Mouse (Mus musculus) frontal cortex, adult (tissue): ENCODE measurements around the gene Tshz3.
A peak's percentile ranks its signal among the peaks of the same experiment; 100 is the strongest.

Experiments used
- ATAC-seq: cut with Nextera tagmentation; 2 replicates; pipeline ENCODE4 v1.9.2; 2017; ENCODE audit warnings: mild to moderate bottlenecking, moderate library complexity, mixed read lengths; ENCODE audit not compliant: low TSS enrichment

Tshz3 gene

DNA sequence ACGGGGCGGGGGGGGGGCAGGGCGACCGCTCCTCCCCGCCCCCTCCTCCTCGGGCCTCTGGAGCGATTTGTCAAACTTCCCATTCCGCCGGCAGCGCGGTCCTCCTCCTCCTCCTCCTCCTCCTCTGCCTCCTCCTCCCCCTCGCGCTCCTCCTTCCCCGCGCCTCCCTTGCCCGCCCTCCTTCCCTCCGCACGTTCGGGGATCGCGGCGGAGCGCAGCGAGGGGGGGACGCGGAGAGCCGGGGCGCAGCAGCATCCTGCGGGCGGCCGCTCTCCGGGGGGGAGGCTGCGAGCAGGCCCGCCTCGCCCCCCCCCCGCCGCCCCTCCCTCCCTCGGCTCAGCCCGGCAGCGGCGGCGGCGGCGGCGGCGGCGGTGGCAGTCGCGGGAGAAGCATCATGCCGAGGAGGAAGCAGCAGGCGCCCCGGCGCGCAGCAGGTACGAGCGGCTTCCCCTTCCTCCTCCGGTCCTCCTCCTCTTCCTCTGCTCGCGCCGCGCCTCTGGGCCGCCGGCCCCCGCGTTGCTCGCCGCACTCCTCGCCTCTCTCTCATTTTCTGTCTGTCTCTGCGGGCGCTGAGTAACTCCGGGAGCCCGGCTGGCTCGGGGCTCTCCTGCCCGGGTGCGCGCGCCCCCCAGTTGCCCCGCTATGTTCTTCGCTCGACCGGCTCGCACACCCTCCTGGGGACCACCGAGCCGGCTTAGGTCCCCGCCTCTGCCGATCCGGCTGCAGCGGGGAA lies at the start of gene Tshz3:
Tshz3 (plus strand) TSS at position 263 of the 733 bp plus-strand sequence.
- peak; percentile 24; the same call in 1 of the 2 replicates for ATAC-seq

DNA sequence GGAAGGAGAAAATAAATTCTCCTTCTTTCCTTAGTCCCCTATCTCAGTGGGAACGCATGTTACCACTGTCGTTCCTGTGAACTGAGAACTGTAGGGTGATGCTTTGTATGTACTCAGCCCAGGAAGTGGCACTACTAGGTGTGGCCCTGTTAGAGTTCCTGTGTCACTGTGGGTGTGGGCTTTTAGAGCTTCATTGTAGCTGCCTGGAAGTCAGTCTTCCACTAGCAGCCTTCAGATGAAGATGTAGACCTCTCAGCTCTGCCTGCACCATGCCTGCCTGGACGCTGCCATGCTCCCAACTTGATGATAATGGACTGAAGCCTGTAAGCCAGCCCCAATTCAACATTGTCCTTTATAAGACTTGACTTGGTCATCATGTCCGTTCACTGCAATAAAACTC lies 42.0 kb upstream of the Tshz3 start:
- no peak for ATAC-seq

DNA sequence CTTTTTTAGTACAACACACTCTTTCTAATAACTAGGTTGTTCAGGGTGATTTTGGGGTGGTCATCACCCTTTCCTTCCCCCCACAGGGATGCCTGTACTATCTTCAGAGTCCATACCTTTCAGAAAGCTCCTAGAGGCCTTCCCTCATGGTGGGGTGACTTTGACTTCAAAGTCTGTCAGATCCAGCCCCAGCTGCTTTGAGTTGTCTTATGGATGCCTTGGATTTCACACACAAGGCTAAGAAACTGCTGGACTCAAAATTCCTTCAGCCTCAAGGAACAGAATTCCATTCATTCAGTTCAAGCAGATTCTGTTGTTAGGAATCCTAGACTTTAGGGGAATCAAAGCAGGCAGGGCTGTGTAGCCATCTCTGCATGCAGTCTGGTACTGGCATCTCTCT lies 41.5 kb upstream of the Tshz3 start:
- no peak for ATAC-seq

DNA sequence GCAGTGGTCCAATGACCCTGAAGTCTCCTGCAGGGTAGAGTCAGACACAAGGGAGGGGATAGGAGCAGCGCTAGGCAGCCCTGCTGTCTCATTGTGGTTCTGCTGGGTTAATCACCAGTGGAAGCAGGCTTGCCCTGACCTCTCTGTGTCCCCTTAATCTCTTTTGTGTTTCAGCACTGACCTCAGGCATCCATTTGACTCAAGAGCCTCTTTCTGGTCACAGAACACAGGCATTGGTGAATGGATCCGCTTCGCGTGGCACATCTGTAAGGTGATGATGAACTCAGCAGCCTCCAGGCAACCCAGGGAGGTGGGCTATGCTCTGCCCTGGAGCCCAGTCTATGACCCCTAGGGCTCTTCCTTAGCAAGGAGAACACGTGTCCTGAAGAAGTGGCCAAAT lies 39.6 kb upstream of the Tshz3 start:
- no peak for ATAC-seq

DNA sequence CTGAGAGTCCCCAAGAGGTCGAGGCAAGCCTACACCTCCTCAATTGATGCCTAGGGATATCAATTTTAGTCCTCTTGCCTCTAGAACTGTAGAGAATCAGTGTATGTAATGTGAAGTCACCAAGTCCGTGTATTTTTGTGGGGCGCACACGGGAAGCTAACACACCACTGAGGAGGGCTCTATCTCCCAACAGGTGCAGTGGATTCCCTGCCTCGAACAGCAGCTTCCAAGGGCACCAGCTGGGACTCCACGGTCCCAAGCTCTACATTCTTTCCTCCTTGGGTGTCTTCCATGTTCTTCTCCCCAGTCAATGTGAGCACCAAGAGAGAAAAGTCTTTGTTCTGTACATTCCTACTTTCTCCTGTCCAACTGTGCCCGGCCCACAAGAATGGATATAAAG lies 38.7 kb upstream of the Tshz3 start:
- no peak for ATAC-seq

DNA sequence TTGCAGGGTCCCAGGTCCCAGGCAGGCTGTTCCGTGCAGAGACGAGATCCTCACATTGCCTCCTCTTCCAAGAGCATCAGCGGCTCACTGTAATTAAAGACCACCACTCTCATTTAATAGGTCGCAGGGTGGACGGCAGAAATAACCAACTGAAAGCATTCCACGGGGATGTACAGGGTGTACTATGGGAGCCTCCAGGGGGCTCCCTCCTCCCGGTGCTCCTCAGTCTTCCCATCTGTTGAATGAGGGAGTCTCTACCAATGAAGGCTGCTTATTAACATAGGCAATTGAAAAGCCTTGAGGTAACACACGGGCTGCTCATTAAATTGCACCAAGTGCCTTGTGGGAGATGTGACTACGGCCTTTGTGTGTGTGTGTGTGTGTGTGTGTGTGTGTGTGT lies 37.3 kb upstream of the Tshz3 start:
- no peak for ATAC-seq

DNA sequence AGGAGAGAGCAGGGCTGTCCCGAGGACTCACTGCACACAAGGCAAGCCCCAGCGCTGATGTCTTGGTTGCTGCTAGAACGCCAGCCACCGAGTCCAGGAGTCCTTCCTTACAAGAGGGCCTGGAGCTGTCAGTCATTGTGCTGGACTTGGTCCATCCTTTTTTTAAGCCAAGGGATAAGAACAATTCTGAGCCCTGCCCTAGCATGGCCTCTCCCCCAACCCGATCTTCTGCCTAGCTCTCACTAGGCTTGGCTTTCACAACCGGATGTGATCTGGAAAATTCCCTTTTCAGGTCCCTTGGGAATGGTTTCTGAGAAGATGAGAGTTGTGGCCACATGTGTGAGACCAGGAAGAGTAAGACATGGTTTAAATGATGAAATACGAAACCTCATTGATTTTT lies 34.5 kb upstream of the Tshz3 start:
- ATAC-seq: no peak

DNA sequence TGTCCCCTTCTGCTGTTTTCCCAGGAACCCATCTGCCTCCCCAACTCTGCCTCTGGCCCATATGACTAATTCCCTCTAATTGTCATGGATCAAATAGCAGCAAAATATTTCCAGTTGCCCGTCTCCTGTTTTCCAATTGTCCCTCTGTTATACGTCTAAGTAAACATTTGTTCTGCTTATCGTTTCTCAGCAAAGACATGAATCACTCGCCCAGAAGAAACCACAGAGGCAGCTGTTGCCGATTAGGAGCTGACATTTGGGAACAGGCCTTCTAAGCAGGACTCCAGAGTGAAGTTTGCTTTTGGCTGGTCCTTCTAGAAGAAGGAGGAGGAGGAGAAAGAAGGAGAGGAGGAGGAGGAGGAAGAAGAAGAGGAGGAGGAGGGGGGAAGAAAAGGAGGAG lies 30.2 kb upstream of the Tshz3 start:
- no peak for ATAC-seq

DNA sequence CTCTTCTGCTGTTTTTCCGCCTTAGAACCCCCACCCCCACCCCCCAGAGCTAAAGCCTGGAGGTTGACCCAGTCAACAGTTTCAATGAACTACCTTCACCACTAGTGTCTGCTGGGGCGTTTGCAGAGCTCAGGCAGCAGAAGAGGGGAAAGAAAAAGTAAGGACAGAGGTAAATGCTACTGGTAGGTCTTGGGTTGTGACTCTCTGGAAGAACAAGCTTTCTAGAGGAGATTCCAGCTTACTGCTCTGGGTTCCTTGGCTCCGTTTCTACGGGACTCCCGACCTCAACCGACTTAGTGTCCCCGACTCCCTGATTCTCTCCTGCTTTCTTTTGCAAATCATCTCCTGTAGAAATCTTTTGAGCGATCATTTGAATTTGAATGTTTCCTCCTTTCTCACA lies 19.9 kb upstream of the Tshz3 start:
- ATAC-seq: no peak

DNA sequence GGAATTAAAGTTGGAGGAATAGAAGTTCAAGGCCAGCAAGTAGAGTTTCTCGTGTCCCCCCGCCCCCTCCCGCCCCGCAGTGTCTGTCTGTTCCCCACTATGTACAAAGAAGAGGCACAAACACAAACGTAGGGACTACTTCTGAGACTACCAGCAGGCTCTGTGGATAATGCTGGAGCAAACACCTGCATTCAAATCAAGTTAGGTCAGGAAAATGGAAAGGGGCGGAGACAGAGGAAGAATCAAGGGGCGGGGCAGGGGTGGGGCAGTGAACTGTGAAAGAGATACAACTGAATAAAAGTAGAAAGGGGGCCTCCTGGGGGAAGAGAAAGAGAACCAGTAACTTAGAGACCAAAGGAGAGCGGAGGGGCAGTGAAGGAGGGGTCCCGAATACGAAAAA lies 19.4 kb upstream of the Tshz3 start:
- no peak for ATAC-seq

DNA sequence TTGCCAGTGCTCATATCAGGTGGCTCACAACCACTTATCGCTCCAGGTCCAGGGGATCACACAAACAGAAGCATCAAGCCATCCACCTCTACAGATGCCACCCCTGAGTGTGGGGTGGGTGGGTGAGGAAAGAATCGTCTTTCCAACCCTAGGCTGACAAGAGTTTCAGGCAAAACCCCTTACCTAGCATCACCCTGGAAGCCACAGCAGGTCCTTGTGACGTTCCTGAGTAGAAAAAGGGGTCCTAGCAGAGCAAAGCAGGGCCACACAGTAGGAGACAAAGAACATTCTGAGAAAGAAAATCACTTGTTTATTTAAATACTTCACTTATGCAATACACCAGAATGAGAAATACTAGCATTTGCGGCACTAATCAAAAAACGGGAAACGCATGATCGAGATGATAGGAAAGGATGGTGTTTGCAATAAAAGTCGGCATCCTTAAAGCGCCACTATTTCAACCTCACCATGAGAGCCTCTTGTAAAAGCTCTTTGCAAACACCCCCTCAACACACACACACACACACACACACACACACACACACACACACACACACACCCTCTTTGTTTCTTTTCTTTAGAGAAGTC lies 18.8 kb upstream of the Tshz3 start:
- ATAC-seq: no peak

DNA sequence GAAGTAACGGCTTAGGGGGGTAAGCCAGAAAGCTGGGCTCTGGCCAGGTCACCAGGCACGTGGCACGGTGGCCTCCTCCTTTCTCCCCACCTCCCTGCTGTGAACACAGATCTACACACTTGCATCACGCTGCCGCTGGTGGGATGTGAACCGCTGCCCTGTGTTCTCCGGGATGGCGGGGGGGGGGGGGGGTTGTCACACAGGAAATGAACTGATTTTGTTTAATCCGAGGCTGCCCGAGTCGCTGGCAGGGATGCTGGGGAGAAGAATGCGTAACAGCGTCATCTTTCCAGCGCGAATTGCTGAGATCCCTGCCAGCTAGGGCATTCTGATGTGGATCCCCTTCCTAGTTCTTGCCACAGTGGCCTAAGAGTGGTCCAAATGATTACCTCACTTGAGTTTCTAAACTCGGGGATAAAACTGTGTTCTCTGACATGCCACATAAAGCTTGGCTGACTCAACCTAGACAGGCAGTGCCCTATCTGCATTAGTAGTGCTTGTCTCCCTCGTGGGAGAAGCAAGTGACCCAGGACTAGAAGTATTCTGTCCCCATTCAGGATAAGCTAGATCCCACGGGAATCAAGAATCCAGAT lies 18.0 kb upstream of the Tshz3 start:
- ATAC-seq: peak; percentile 44; the same call in 1 of the 2 replicates

DNA sequence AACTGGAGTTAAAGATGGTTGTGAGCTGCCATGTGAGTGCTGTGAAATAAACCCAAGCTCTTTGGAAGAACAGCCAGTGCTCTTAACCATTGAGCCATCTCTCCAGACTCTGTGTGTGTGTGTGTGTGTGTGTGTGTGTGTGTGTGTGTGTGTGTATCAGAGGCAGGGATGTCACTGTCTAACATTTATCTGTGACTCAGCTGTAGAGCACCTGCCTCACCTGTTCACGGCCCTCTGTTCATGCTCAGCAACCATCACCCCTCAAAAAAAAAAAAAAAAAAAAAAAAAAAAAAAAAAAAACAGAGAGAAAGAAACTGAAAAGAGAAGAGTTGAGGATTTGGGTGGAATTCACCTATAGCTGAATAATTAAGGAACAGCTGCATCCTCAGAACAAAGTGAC lies 10.4 kb upstream of the Tshz3 start:
- ATAC-seq: no peak

DNA sequence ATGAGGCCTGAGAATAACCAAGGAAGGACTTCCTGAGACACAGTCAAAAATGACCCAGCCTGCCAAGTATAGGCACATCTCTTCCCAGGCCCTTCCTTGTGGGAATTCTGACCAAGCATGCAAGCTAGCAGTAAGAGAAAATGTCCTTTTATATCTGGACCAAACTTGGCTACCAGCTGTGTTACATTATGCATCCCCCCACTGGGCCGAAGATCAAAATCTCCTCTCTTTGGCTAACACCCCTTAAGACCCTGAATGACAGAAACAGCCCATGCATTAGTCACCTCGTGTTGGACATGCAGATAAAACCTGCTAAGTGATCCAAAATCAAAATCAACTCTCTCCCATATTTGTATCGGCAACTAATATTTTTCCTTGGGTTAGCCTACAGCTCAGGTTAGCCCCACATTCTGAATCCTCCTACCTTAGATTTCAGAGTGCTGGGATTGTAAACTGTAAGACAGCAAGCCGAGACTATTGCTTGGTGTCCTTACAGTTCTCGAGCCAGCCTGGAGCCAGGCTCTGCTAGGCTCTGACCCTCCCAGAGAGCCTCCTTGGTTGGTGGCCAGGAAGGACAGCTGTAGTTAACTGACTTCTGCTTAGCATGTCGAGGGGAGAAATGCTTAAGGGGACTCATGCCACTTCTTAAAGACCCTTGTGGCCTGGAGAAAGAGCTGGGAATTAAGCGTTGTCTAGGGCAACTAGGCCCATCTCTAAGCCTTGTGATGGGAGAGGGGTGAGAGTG lies 8.7 kb upstream of the Tshz3 start:
- ATAC-seq: no peak

DNA sequence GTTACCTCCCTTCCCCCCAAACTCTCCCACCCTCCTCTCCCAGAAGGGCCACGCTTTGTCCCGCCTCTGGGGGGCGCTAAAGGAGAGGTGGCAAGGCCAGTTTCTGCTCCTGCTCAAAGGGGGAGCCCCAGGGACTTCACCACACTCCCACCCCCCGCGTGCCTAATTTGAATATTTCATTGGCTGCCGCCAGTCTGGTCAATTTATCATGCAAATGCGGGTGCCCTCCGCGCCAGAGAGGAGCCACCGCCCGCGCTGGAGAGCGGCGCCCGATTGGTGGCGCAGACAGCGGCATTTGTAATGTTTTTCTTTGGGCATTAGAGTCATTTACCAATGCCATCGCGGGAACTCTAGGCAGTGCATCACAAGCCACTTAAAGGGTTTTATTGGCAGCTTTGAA lies 7.4 kb upstream of the Tshz3 start:
- peak; percentile 46 for ATAC-seq

DNA sequence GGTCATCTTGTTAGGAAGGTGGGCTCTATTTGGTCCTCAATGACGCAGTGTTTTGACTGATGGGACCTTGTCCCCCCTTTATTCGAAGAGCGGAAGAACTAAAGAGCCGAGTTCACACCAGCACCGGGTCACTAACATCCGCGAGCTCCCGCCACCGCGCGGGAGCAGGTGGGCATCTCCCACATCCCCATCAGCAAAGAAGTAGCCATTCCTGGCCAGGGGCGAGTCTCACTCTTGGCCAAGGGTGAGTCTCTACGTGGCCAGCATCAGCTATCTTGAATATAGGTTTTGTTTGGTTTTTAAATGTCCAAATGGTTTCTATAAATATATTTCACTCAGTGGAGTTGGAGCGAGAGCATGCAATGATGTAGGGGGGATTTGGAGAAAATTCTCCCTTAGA lies 6.3 kb upstream of the Tshz3 start:
- ATAC-seq: no peak

DNA sequence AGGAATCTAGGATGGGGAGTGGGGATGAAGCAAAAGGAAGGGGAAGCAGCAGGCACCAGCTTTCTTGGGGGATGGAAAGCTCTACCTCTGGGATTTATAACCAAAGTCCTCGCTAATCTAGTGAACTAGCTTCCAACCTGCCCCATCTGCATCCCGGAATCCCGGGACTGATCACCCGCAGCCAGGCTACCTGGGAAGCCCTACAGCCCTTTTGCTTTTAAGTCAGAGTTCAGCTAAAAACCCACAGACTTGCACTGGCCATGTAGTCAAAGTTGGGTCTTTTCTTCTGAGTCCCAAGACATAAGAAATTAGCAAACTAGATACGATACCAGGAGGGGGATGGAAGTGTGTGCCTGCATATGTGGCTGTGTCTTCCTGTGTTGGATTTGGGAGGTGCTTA lies 5.5 kb upstream of the Tshz3 start:
- ATAC-seq: no peak

DNA sequence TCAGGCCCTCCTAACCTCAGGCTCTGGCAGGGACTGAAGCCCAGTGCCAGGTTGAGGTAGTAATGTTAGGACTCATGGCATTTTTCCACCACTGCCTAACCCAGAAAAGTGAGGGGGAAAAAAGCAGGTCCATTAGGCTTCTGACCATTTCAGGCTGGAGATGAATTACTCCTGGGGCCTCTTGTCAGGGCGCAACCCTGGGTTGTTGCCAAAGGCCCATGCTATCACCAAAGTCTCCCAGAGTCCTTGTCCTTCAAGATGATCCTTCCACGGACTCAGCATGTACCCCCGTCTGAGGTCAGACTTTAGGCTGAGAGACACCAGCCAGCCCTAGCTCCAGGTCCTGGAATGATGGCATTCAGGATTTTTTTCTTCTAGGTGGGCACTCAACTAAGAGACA lies 4.8 kb upstream of the Tshz3 start:
- ATAC-seq: no peak

DNA sequence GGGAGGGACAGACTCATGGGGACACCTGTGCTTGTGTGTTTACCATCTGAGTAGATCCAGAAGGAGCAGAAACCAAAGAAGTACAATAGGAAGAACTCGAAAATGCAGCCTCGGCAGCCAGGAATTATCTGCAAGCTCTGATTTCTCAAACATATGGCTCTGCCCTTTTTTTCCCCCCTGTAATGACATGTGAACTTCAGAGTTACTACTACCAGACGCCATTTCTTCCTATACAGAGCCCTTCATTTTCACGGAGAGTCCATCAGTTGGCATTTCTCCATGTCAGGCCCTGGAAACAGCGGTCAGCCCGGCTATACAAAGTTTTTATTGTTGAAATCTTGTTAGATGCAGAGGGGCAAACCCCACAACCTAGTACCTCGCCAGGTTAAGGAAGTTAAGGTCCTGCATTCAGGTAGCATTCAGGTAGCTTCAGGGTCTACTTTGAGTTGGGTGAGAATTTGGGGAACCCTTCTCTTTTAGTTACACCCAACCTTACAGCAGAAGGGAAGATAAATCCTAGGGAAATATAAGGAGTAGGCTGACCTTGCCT lies 3.2 kb upstream of the Tshz3 start:
- ATAC-seq: no peak

DNA sequence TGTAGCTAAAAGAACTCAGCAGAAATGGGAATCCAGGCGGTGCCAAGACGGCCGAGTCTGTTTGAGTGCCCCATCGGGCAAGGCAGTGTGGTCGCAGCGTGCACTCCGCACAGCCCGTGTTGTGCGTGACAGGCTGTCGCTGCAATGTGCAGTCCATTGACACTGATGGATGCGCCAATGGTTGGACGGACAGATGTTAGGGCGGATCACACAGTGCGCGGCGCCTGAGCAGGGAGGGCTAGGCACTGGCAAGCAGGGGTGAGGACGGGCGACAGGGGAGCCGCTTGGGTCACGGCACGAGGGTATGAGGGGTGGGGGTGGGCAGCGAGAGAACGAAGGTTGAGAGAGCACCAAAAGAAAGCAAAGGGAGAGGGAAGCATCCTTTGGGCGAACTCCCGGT lies 2.6 kb upstream of the Tshz3 start:
- ATAC-seq: no peak

DNA sequence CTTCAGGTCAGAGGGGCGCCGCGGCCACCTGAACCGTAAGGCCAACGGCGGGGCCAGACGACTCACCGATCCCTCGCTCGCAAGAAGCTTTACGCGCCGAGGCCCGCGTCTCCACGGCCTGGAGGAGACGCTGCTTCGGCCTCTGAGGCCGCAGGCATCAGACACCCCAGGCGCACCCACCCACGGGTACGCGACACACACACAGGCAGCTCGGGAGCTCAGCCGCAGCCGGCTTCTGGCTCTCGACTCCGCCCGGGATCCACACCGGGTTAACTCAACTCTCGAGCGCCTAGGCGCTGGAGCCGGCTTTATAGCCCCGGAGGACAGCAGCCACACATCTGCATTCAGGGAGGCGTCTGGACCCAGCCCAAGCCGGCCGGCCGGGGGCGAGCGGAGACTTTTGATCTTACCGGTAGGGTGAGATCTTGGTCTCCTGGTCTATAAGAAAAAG lies 2.1 kb upstream of the Tshz3 start:
- peak; percentile 10; the same call in 1 of the 2 replicates for ATAC-seq

DNA sequence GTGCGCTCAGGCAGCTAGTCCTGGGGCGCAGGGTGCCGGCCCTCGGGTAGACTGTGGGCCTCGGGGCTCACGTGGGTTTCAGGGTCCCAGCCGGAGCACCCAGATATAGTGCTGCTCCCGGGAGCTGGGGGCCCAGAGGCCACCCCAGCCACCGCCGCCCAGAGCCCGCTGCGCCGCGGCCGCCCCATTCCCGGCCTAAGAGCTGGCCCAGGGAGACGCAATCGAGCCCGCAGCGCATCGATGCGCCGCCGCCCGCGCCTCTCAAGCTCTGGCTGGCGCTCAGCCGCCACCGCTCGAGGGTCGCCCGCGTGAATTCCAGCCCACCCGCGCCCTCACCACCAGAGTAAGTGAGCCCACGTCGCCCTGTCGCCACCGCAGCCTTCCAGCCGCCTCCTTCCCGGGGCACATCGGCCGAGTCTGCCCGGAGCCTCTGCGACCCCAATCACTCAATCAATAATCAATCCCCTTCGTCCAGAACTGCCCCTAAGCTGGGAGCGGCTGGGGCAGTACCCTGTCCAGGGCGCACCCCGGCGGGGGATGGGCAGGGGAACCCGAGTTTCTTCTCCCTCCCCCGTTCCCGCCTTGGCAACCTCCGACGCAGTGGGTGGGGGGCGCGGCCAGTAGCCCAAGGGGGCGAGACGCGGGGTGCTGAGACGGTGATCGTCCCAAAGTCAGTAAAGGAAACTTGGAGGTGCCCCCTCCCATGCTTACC lies 1.4 kb upstream of the Tshz3 start:
- ATAC-seq: 0 out of 2 replicates have a peak, but pooled peaks have one; percentile 16
